Mouse (Mus musculus) ovary, postnatal 14 days (tissue): ENCODE data around the gene Tekt4.

Experiments
- DNase-seq: peaks from one replicate; pipeline ENCODE4 v3.0.0; 2022; ENCODE audit warnings: low spot score

Tekt4 gene

GRCm38 (mm10) chr17:25454272-25454671 is at the start of gene Tekt4:
Tekt4 (plus strand) TSS chr17:25454615.
- no peak for DNase-seq

- no peak for DNase-seq
Measured at GRCm38 (mm10) chr17:25405224-25405895, 49.1 kb upstream of the Tekt4 start.

GRCm38 (mm10) chr17:25406011-25406441 is 48.4 kb upstream of the Tekt4 start:
- no peak for DNase-seq

- no peak for DNase-seq
Measured at GRCm38 (mm10) chr17:25407352-25407751, 47.1 kb upstream of the Tekt4 start.

GRCm38 (mm10) chr17:25408302-25408999 is 46.0 kb upstream of the Tekt4 start:
- DNase-seq = no peak

- no peak for DNase-seq
Measured at GRCm38 (mm10) chr17:25409621-25410020, 44.8 kb upstream of the Tekt4 start.

- no peak for DNase-seq
Measured at GRCm38 (mm10) chr17:25410180-25410579, 44.2 kb upstream of the Tekt4 start.

GRCm38 (mm10) chr17:25410786-25411185 is 43.6 kb upstream of the Tekt4 start:
- DNase-seq = no peak

- no peak for DNase-seq
Measured at GRCm38 (mm10) chr17:25411251-25411650, 43.2 kb upstream of the Tekt4 start.

GRCm38 (mm10) chr17:25414209-25414608 is 40.2 kb upstream of the Tekt4 start:
- DNase-seq = no peak

- DNase-seq = no peak
Measured at GRCm38 (mm10) chr17:25414917-25415316, 39.5 kb upstream of the Tekt4 start.

- no peak for DNase-seq
Measured at GRCm38 (mm10) chr17:25415421-25415913, 38.9 kb upstream of the Tekt4 start.

- no peak for DNase-seq
Measured at GRCm38 (mm10) chr17:25416219-25416618, 38.2 kb upstream of the Tekt4 start.

GRCm38 (mm10) chr17:25417990-25418389 is 36.4 kb upstream of the Tekt4 start:
- no peak for DNase-seq

- DNase-seq = no peak
Measured at GRCm38 (mm10) chr17:25418926-25419325, 35.5 kb upstream of the Tekt4 start.

GRCm38 (mm10) chr17:25420998-25421397 is 33.4 kb upstream of the Tekt4 start:
- DNase-seq = no peak

GRCm38 (mm10) chr17:25424526-25425080 is 29.8 kb upstream of the Tekt4 start:
- DNase-seq = no peak

GRCm38 (mm10) chr17:25425996-25426395 is 28.4 kb upstream of the Tekt4 start:
- no peak for DNase-seq

- DNase-seq = peak; percentile 73
Measured at GRCm38 (mm10) chr17:25427441-25427840, 27.0 kb upstream of the Tekt4 start.

- no peak for DNase-seq
Measured at GRCm38 (mm10) chr17:25429240-25429639, 25.2 kb upstream of the Tekt4 start.

GRCm38 (mm10) chr17:25429886-25430285 is 24.5 kb upstream of the Tekt4 start:
- no peak for DNase-seq

- DNase-seq = no peak
Measured at GRCm38 (mm10) chr17:25430534-25430933, 23.9 kb upstream of the Tekt4 start.
